Mouse (Mus musculus) midbrain, postnatal 0 days (tissue): Measurements from ENCODE around the gene Cbx4. TPM values are rescaled to one million over a fixed set of nuclear protein-coding genes. Genes with fewer than 3 reads are reported as not detected.

Experiments
- ATAC-seq: fragments of 200-750 bp; cut with Nextera tagmentation; 2 replicates; pipeline ENCODE4 v1.8.0; 2017; ENCODE audit warnings: moderate number of reproducible peaks, mild to moderate bottlenecking, moderate TSS enrichment, moderate library complexity; ENCODE audit not compliant: low FRiP score
- DNase-seq: peaks from one replicate; pipeline ENCODE4 v3.0.0-alpha.2; 2015; ENCODE audit warnings: low spot score
- H3K27ac ChIP-seq: fragments of 300-500 bp; sonication (generic); 2 replicates; pipeline ENCODE4 v1.5.1; 2014; ENCODE audit warnings: low read depth, mild to moderate bottlenecking, low read length, mixed read lengths
- H3K27me3 ChIP-seq: fragments of 300-500 bp; sonication (generic); 2 replicates; pipeline ENCODE4 v1.6.1; 2014; ENCODE audit warnings: low read length, control low read depth, mixed read lengths; ENCODE audit not compliant: insufficient read depth
- H3K36me3 ChIP-seq: fragments of 300-500 bp; sonication (generic); 2 replicates; pipeline ENCODE4 v1.6.1; 2014; ENCODE audit warnings: low read length, control low read depth, mixed read lengths; ENCODE audit not compliant: insufficient read depth
- H3K4me1 ChIP-seq: fragments of 300-500 bp; sonication (generic); 2 replicates; pipeline ENCODE4 v1.6.1; 2014; ENCODE audit warnings: mild to moderate bottlenecking, control low read depth, antibody characterized with exemption, low read length, mixed read lengths; ENCODE audit not compliant: insufficient read depth
- H3K4me2 ChIP-seq: fragments of 300-500 bp; sonication (generic); 2 replicates; pipeline ENCODE4 v1.6.1; 2014; ENCODE audit warnings: low read depth, mild to moderate bottlenecking, low read length, mixed read lengths; ENCODE audit not compliant: poor library complexity, severe bottlenecking
- H3K4me3 ChIP-seq: fragments of 300-500 bp; sonication (generic); 2 replicates; pipeline ENCODE4 v1.5.1; 2014; ENCODE audit warnings: low read depth, mild to moderate bottlenecking, low read length, moderate library complexity
- H3K9ac ChIP-seq: fragments of 300-500 bp; sonication (generic); replicated peaks from 2 replicates; pipeline ENCODE4 v1.6.1; 2014; ENCODE audit warnings: mild to moderate bottlenecking, low read length, moderate library complexity, mixed read lengths; ENCODE audit not compliant: poor library complexity, severe bottlenecking
- H3K9me3 ChIP-seq: fragments of 300-500 bp; sonication (generic); 2 replicates; pipeline ENCODE4 v1.6.1; 2016; ENCODE audit warnings: low read length, control low read depth
- CTCF ChIP-seq: IDR thresholded peaks from 2 replicates; pipeline ENCODE4 v1.5.1; 2016; ENCODE audit warnings: antibody characterized with exemption, mild to moderate bottlenecking
- WGBS: fragments of 180-500 bp; shearing (Covaris S2); extraction: QIAGEN DNeasy Blood & Tissue Kit; methylation state at CpG from one replicate; pipeline ENCODE4 v1.1.7; 2014; 5-methylcytosine and 5-hydroxymethylcytosine counted together
- polyA plus RNA-seq: library from polyadenylated mRNA; unstranded; fragments of >200 nt; fragmentation: Nextera tagmentation; extraction: Ambion mirVana; gene quantifications from 2 replicates; pipeline ENCODE4 v1.2.1, GENCODE M21; 2015
- total RNA-seq: library from RNA; depleted of rRNA; stranded (reverse); fragments of >200 nt; gene quantifications from 2 replicates; pipeline ENCODE4 v1.2.3, GENCODE M21; 2014

Gene Cbx4
- total and polyA plus RNA-seq, 2 experiments from 2014 or later: 30.5 to 53.4 TPM

GRCm38 (mm10) chr11:119048133-119048510 lies 37.9 kb downstream of the Cbx4 start:
- H3K27ac ChIP-seq: no peak overlapping the region
- H3K4me3 ChIP-seq: no peak overlapping the region
- no peak overlapping the region for H3K4me2 ChIP-seq
- no peaks in the 10 kb centered on the region for H3K36me3 ChIP-seq
- ATAC-seq: no peak
- TF ChIP-seq CTCF: no peak
- DNase-seq: no peak
- H3K4me1 ChIP-seq: peaks cover 11% of the 10 kb centered on the region
- 1% methylated on average over 13 of the region's 13 CpGs for WGBS
- H3K9ac ChIP-seq: no peak overlapping the region
- peaks cover 62% of the 10 kb centered on the region for H3K27me3 ChIP-seq
- no peaks in the 10 kb centered on the region for H3K9me3 ChIP-seq

- WGBS: under 1% methylated on average over 43 of the region's 43 CpGs
- no peak overlapping the region for H3K27ac ChIP-seq
- ATAC-seq (peak; percentile 28; the same call in 1 of the 2 replicates), DNase-seq (no peak)
- H3K9ac ChIP-seq: no peak overlapping the region
- H3K4me2 ChIP-seq: peak overlapping the region; percentile 59
- peaks cover 68% of the 10 kb centered on the region for H3K27me3 ChIP-seq
- peak; percentile 44 for TF ChIP-seq CTCF
- H3K36me3 ChIP-seq: no peaks in the 10 kb centered on the region
- H3K9me3 ChIP-seq: no peaks in the 10 kb centered on the region
- 0 out of 2 replicates have a peak overlapping the region, but pooled peaks have one; percentile 34 for H3K4me3 ChIP-seq
- H3K4me1 ChIP-seq: peaks cover 5% of the 10 kb centered on the region
Measured at GRCm38 (mm10) chr11:119047261-119048132, 38.5 kb downstream of the Cbx4 start.

- Histone ChIP-seq H3K4me2 (peak overlapping the region; percentile 59), H3K27me3 (peaks cover 75% of the 10 kb centered on the region), H3K9me3 (no peaks in the 10 kb centered on the region), H3K36me3 (no peaks in the 10 kb centered on the region), H3K27ac (no peak overlapping the region), H3K4me3 (peak overlapping the region; percentile 34), H3K4me1 (no peaks in the 10 kb centered on the region), H3K9ac (0 out of 2 replicates have a peak overlapping the region, but pooled peaks have one; percentile 25)
- DNase-seq: peak; percentile 60
- ATAC-seq: peak; percentile 3; the same call in 1 of the 2 replicates
- 2% methylated on average over 39 of the region's 39 CpGs for WGBS
- no peak for TF ChIP-seq CTCF
Measured at GRCm38 (mm10) chr11:119046601-119047245, 39.3 kb downstream of the Cbx4 start.

GRCm38 (mm10) chr11:119044551-119045337 lies 41.3 kb downstream of the Cbx4 start:
- ATAC-seq (no peak), DNase-seq (no peak)
- Histone ChIP-seq H3K4me1 (no peaks in the 10 kb centered on the region), H3K36me3 (no peaks in the 10 kb centered on the region), H3K4me2 (no peak overlapping the region), H3K27ac (no peak overlapping the region), H3K4me3 (no peak overlapping the region), H3K9ac (no peak overlapping the region), H3K27me3 (peaks cover 57% of the 10 kb centered on the region), H3K9me3 (no peaks in the 10 kb centered on the region)
- peak; percentile 65 for TF ChIP-seq CTCF
- 2% methylated on average over 41 of the region's 41 CpGs for WGBS

GRCm38 (mm10) chr11:119043761-119044550 lies 42.1 kb downstream of the Cbx4 start:
- Histone ChIP-seq H3K36me3 (peaks cover 2% of the 10 kb centered on the region; the same call in 1 of the 2 replicates), H3K9ac (no peak overlapping the region), H3K4me2 (no peak overlapping the region), H3K27me3 (peaks cover 49% of the 10 kb centered on the region), H3K4me1 (0 out of 2 replicates have a peak, but pooled peaks cover 6% of the 10 kb centered on the region), H3K9me3 (no peaks in the 10 kb centered on the region), H3K27ac (no peak overlapping the region), H3K4me3 (no peak overlapping the region)
- ATAC-seq (no peak), DNase-seq (no peak)
- 6% methylated on average over 10 of the region's 10 CpGs for WGBS
- TF ChIP-seq CTCF: peak; percentile 53
